Mouse (Mus musculus) heart, postnatal 4 days (tissue): ENCODE measurements around the gene Tmprss2. TPM values are rescaled to one million over a fixed set of nuclear protein-coding genes. Genes with fewer than 3 reads are reported as not detected.

Experiments used
- DNase-seq: peaks from one replicate; pipeline ENCODE4 v3.0.0; 2021
- total RNA-seq, 2 experiments: library from RNA; stranded (reverse); gene quantifications; 2 replicates each; pipeline ENCODE4 v1.2.3; 2021

The Tmprss2 gene
- not detected for total RNA-seq

- peak; percentile 6 for DNase-seq
These were observed at the start of gene Tmprss2 for GRCm38 (mm10) chr16:97610939-97611338. Gene Tmprss2 (minus strand): TSS chr16:97611195.

- DNase-seq, result no peak
These were observed 48.2 kb upstream of the Tmprss2 start for GRCm38 (mm10) chr16:97659225-97659658.

GRCm38 (mm10) chr16:97658481-97658880 is 47.5 kb upstream of the Tmprss2 start:
- no peak for DNase-seq

- no peak for DNase-seq
These were observed 44.8 kb upstream of the Tmprss2 start for GRCm38 (mm10) chr16:97655800-97656199.

GRCm38 (mm10) chr16:97649522-97650188 is 38.7 kb upstream of the Tmprss2 start:
- no peak for DNase-seq

- no peak for DNase-seq
These were observed 33.7 kb upstream of the Tmprss2 start for GRCm38 (mm10) chr16:97644681-97645080.

GRCm38 (mm10) chr16:97639630-97640029 is 28.6 kb upstream of the Tmprss2 start:
- no peak for DNase-seq

GRCm38 (mm10) chr16:97632880-97633484 is 22.0 kb upstream of the Tmprss2 start:
- no peak for DNase-seq

GRCm38 (mm10) chr16:97623166-97623565 is 12.2 kb upstream of the Tmprss2 start:
- no peak for DNase-seq

GRCm38 (mm10) chr16:97622383-97622889 is 11.4 kb upstream of the Tmprss2 start:
- no peak for DNase-seq

- no peak for DNase-seq
These were observed 7.3 kb upstream of the Tmprss2 start for GRCm38 (mm10) chr16:97618285-97618684.

GRCm38 (mm10) chr16:97612009-97612408 is 1.0 kb upstream of the Tmprss2 start:
- DNase-seq, result no peak

GRCm38 (mm10) chr16:97610246-97610645 is 749 bp downstream of the Tmprss2 start:
- no peak for DNase-seq

- no peak for DNase-seq
These were observed 1.3 kb downstream of the Tmprss2 start for GRCm38 (mm10) chr16:97609676-97610075.

- no peak for DNase-seq
These were observed 3.0 kb downstream of the Tmprss2 start for GRCm38 (mm10) chr16:97607956-97608355.

GRCm38 (mm10) chr16:97606829-97607228 is 4.2 kb downstream of the Tmprss2 start:
- no peak for DNase-seq

- DNase-seq, result no peak
These were observed 4.9 kb downstream of the Tmprss2 start for GRCm38 (mm10) chr16:97605957-97606721.

- peak; percentile 11 for DNase-seq
These were observed 8.7 kb downstream of the Tmprss2 start for GRCm38 (mm10) chr16:97602256-97602655.

GRCm38 (mm10) chr16:97600591-97600990 is 10.4 kb downstream of the Tmprss2 start:
- no peak for DNase-seq

- DNase-seq, result no peak
These were observed 12.9 kb downstream of the Tmprss2 start for GRCm38 (mm10) chr16:97598046-97598445.

- no peak for DNase-seq
These were observed 17.0 kb downstream of the Tmprss2 start for GRCm38 (mm10) chr16:97593816-97594509.

GRCm38 (mm10) chr16:97593057-97593456 is 17.9 kb downstream of the Tmprss2 start:
- DNase-seq, result peak; percentile 86

- DNase-seq, result no peak
These were observed 19.5 kb downstream of the Tmprss2 start for GRCm38 (mm10) chr16:97591512-97591911.
